Mouse (Mus musculus): ENCODE measurements around the gene Elp1.

- TF ChIP-seq GATA1 (IDR thresholded peaks at IDR 0.05; ENCODE audit: borderline replicate concordance, low read length) (no peak), FLI1 (IDR thresholded peaks at IDR 0.05; ENCODE audit: low read length) (no peak)
Observed at GRCm38 (mm10) chr4:56756966-56757600, 45.0 kb downstream of the Elp1 start.
